Comparison of ENCODE assay signal across 14 mouse cellular contexts in genomic region chr7:72496933-72497631, GRCm38 (mm10).
A peak's percentile ranks its signal among the peaks of the same experiment; 100 is the strongest.
DNase-seq lines count a peak whose midpoint lies in the region; ATAC-seq and TF ChIP-seq lines count a peak whose summit lies in the region.
"Had no signal": no experiment of that assay in that cellular context is flagged by ENCODE, and none has a peak within 500 bp of the region (broad histone marks: within the 10 kb centered on the region; RNA-seq: fewer than 3 reads in every experiment).

No protein-coding gene starts in this region.

- no peak overlapping the region for H3K9ac ChIP-seq in intestine, embryonic 16.5 days (ENCODE audit: low read depth, low read length)
- H3K9ac ChIP-seq in liver, postnatal 0 days (replicated peaks): no peak overlapping the region
- H3K9ac ChIP-seq: limb, embryonic 13.5 days; neural tube, embryonic 12.5 days had no signal

- H3K4me3 ChIP-seq in intestine, embryonic 16.5 days (ENCODE audit: low read length): no peak overlapping the region
- no peak overlapping the region for H3K4me3 ChIP-seq in liver, postnatal 0 days (ENCODE audit: low read depth, low read length)
- H3K4me3 ChIP-seq: limb, embryonic 13.5 days; neural tube, embryonic 12.5 days had no signal

- no peaks in the 10 kb centered on the region for H3K27me3 ChIP-seq in intestine, embryonic 16.5 days (replicated peaks; ENCODE audit: control insufficient read depth, insufficient read depth, low read length)
- H3K27me3 ChIP-seq in liver, postnatal 0 days (ENCODE audit: insufficient read depth, low read length): no peaks in the 10 kb centered on the region
- H3K27me3 ChIP-seq: limb, embryonic 13.5 days; neural tube, embryonic 12.5 days had no signal

- no peaks in the 10 kb centered on the region for H3K9me3 ChIP-seq in intestine, embryonic 16.5 days (ENCODE audit: control insufficient read depth, low read length)
- no peaks in the 10 kb centered on the region for H3K9me3 ChIP-seq in liver, postnatal 0 days (ENCODE audit: low read length)
- H3K9me3 ChIP-seq: limb, embryonic 13.5 days; neural tube, embryonic 12.5 days had no signal

- WGBS in intestine, embryonic 16.5 days: 35% methylated on average over 7 of the region's 7 CpGs
- 56% methylated on average over 7 of the region's 7 CpGs for WGBS in liver, postnatal 0 days (ENCODE audit: insufficient replicate concordance)

- intact Hi-C loops in left cerebral cortex, postnatal 4 days (cut with DNase I): no loop called here

- H3K4me2 ChIP-seq in intestine, embryonic 16.5 days (ENCODE audit: low read depth, low read length): no peak overlapping the region
- no peak overlapping the region for H3K4me2 ChIP-seq in liver, postnatal 0 days (ENCODE audit: low read depth, low read length)
- H3K4me2 ChIP-seq: limb, embryonic 13.5 days; neural tube, embryonic 12.5 days had no signal

- H3K27ac ChIP-seq in intestine, embryonic 16.5 days (ENCODE audit: low read length): peak overlapping the region; percentile 70; the same call in 1 of the 2 replicates
- no peak overlapping the region for H3K27ac ChIP-seq in liver, postnatal 0 days (ENCODE audit: low read depth)
- H3K27ac ChIP-seq: limb, embryonic 13.5 days; neural tube, embryonic 12.5 days had no signal

- peaks cover 35% of the 10 kb centered on the region for H3K4me1 ChIP-seq in intestine, embryonic 16.5 days (ENCODE audit: control insufficient read depth, insufficient read depth, low read length)
- no peaks in the 10 kb centered on the region for H3K4me1 ChIP-seq in liver, postnatal 0 days (ENCODE audit: insufficient read depth)
- H3K4me1 ChIP-seq: limb, embryonic 13.5 days had no signal

- TF ChIP-seq CTCF in liver, postnatal 0 days (IDR thresholded peaks at IDR 0.05; ENCODE audit: low read depth): no peak

- peak; percentile 92 for ATAC-seq in intestine, embryonic 16.5 days
- ATAC-seq in liver, postnatal 0 days: no peak
- ATAC-seq: CD4-positive, CD25-positive, alpha-beta regulatory T cell, adult 4 months had no signal

- H3K36me3 ChIP-seq in intestine, embryonic 16.5 days (ENCODE audit: control insufficient read depth, insufficient read depth, low read length): no peaks in the 10 kb centered on the region
- H3K36me3 ChIP-seq in liver, postnatal 0 days (replicated peaks; ENCODE audit: insufficient read depth, low read length): no peaks in the 10 kb centered on the region
- H3K36me3 ChIP-seq: limb, embryonic 13.5 days; neural tube, embryonic 12.5 days had no signal

- TF ChIP-seq EP300 in liver, postnatal 0 days (IDR thresholded peaks at IDR 0.05; ENCODE audit: low read depth): no peak

- DNase-seq in kidney, adult 9 months: peak; percentile 42
- DNase-seq in kidney, postnatal 25 days: no peak
- DNase-seq in urinary bladder, postnatal 14 days (ENCODE audit: low spot score): peak; percentile 52
- DNase-seq in urinary bladder, postnatal 10 days (ENCODE audit: low spot score): no peak
- DNase-seq in liver, postnatal 0 days: no peak
- no peak for DNase-seq in left cerebral cortex, postnatal 4 days
- DNase-seq in B cell, adult 2 months: no peak
- DNase-seq: adrenal gland, postnatal 36 days; kidney, postnatal 36 days; lung, adult 2 months had no signal

Comparison
In these comparisons a context has a peak if more than half of its experiments do, and no peak if none do; other contexts are left out.
1. DNase-seq: peak in kidney, adult 9 months (single experiment) and urinary bladder, postnatal 14 days (single experiment); none in kidney, postnatal 25 days (0 of 2), urinary bladder, postnatal 10 days (single experiment), liver, postnatal 0 days (single experiment), left cerebral cortex, postnatal 4 days (single experiment) and B cell, adult 2 months (0 of 2).